Comparison of ENCODE assay signal across 16 mouse cellular contexts in the genomic region with DNA sequence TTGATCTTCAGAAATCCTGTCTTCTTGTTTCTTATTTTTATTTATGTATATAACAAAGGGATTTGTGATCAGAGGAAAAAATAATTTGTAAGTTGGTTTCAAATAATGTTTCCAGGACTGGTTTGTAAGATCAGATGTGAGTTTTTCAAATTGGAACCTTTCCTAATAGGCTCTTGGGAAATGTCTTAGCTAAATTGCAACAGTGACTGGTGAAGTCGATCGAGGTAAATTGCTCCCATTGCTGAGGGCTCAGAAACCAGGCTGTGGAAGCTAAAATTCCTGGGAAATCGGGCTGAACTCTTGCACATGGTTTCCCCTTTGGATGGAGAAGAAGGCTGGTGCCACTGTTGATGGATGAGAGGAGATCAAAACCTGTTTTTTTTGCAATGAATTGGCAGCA.
DNase-seq lines count a peak whose midpoint lies in the region.
"Had no signal": no experiment of that assay in that cellular context is flagged by ENCODE, and none has a peak within 500 bp of the region (broad histone marks: within the 10 kb centered on the region; RNA-seq: fewer than 3 reads in every experiment).

No protein-coding gene starts in this region.

- DNase-seq in heart, adult 11 months: peak; percentile 50
- no peak for DNase-seq in heart, postnatal 36 days
- peak; percentile 49 for DNase-seq in NIH3T3 (ENCODE audit: low read depth)
- DNase-seq in fat pad, adult 2 months (ENCODE audit: extremely low read depth, low read depth, low spot score): peak; percentile 76
- peak; percentile 18 for DNase-seq in skeletal muscle tissue, adult 2 months (ENCODE audit: low read depth, low spot score)
- no peak for DNase-seq in ovary, postnatal 36 days (ENCODE audit: low spot score)
- DNase-seq in left cerebral cortex, adult 18-20 months (ENCODE audit: low spot score in 2 of 2): no peak
- DNase-seq: adrenal gland, adult 8-10 months; adrenal gland, postnatal 36 days; cerebellum, adult 11 months; cerebellum, adult 8-10 months; cerebellum, postnatal 14 days; embryo, embryonic 11 days; forebrain, postnatal 0 days; gastrocnemius, adult 2 months; gastrocnemius, postnatal 25 days had no signal

- intact Hi-C loops in heart, postnatal 36 days (cut with DNase I): loop anchor here (5.0 kb wide), 1 partner anchor 435 kb away; no protein-coding TSS in a partner anchor

Comparison
In these comparisons a context has a peak if more than half of its experiments do, and no peak if none do; other contexts are left out.
1. DNase-seq: peak in heart, adult 11 months (single experiment), NIH3T3 (single experiment), fat pad, adult 2 months (single experiment) and skeletal muscle tissue, adult 2 months (single experiment); none in heart, postnatal 36 days (0 of 2), ovary, postnatal 36 days (single experiment) and left cerebral cortex, adult 18-20 months (0 of 2).